Mouse (Mus musculus): ENCODE results near the gene Bahd1. TPM values are rescaled to one million over a fixed set of nuclear protein-coding genes. Genes with fewer than 3 reads are reported as not detected.
A peak's percentile ranks its signal among the peaks of the same experiment; 100 is the strongest.

Gene Bahd1
- total and polyA plus RNA-seq, 3 experiments, result 14.1 to 37.8 (median 32.1) TPM

DNA sequence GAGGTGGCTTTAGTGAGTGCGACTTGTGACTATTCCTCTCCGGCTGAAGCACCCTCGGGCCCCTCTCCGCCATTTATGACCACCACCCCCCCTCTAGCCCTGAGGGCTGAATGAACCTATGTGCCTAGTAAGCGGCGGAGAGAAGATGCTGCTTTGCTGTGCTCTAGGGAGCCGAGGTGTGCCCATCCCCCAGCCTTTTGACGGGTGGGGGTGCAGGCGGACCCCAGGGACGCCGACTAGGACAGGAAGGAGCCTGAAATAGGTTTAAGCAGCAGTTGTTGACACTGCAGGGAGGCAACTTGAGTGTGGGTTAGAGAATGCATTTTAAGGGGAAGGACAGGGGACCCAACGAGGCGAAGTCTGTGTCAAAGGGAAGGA, 3.3 kb upstream of the Bahd1 start:
- no peak for DNase-seq (ENCODE audit: extremely low read depth)
- H3K9me3 ChIP-seq (replicated peaks; ENCODE audit: low read length), result no peaks in the 10 kb centered on the region
- in situ Hi-C loops (cut with MboI; ENCODE audit: low pct_ligation_motif_present, low pct_unique_long_range_greater_than_20kb, low sequenced_read_pairs), result loop anchor here (10.0 to 25.0 kb wide), 4 partner anchors 78 to 410 kb away; partner anchors contain the start of gene Srp14
- 0 out of 2 replicates have a peak, but pooled peaks have one; percentile 3 for TF ChIP-seq HCFC1 (IDR thresholded peaks at IDR 0.05; ENCODE audit: low read depth, low read length)
- peak; percentile 81 for TF ChIP-seq CHD2 (IDR thresholded peaks at IDR 0.05; ENCODE audit: low read length)
- TF ChIP-seq KAT2A (IDR thresholded peaks at IDR 0.05; ENCODE audit: insufficient replicate concordance, low read length), result no peak
- no peak for TF ChIP-seq MEF2A (IDR thresholded peaks at IDR 0.05; ENCODE audit: borderline replicate concordance, low read depth, low read length)
- no peak for TF ChIP-seq PAX5 (IDR thresholded peaks at IDR 0.05; ENCODE audit: low read length)
- 0 out of 2 replicates have a peak, but pooled peaks have one; percentile 8 for TF ChIP-seq ELF1 (IDR thresholded peaks at IDR 0.05; ENCODE audit: low read depth, low read length)
- no peak for TF ChIP-seq SIN3A (IDR thresholded peaks at IDR 0.05; ENCODE audit: low read length)
- no peak for TF ChIP-seq NELFE (IDR thresholded peaks at IDR 0.05; ENCODE audit: low read depth, low read length)
- TF ChIP-seq BHLHE40 (IDR thresholded peaks at IDR 0.05; ENCODE audit: low read depth, low read length), result 0 out of 2 replicates have a peak, but pooled peaks have one; percentile 13
- no peak for TF ChIP-seq ETS1 (conservative IDR thresholded peaks at IDR 0.05; ENCODE audit: low read depth, low read length)
- TF ChIP-seq USF2 (conservative IDR thresholded peaks at IDR 0.05; ENCODE audit: low read depth, low read length), result no peak
- TF ChIP-seq ZKSCAN1 (IDR thresholded peaks at IDR 0.05; ENCODE audit: borderline replicate concordance, low read depth, low read length), result no peak
- TF ChIP-seq ZMIZ1 (IDR thresholded peaks at IDR 0.05; ENCODE audit: low read depth, low read length), result no peak
- TF ChIP-seq SMC3 (IDR thresholded peaks at IDR 0.05; ENCODE audit: low read depth, low read length), result no peak
- TF ChIP-seq RAD21 (IDR thresholded peaks at IDR 0.05; ENCODE audit: low read depth, low read length), result no peak
- TF ChIP-seq ZNF384 (IDR thresholded peaks at IDR 0.05; ENCODE audit: low read depth, low read length), result no peak
- H3K4me3 ChIP-seq (replicated peaks in 1 of 3; ENCODE audit: low read depth in 2 of 3, low read length in 2 of 3, poor library complexity in 1 of 3), result peak overlapping the region; percentile 50 to 71 (median 63)
- H3K79me2 ChIP-seq (replicated peaks; ENCODE audit: control insufficient read depth, extremely low read depth, insufficient read depth, poor library complexity, severe bottlenecking), result 0 out of 2 replicates have a peak, but pooled peaks cover 5% of the 10 kb centered on the region
- dilution Hi-C loops (cut with MboI; ENCODE audit: extremely low pct_ligation_motif_present, extremely low pct_unique_long_range_greater_than_20kb, low sequenced_read_pairs), result no loop called here
- H3K27ac ChIP-seq (ENCODE audit: insufficient read depth, low read depth), result peak overlapping the region; percentile 47
- peaks cover 8 to 40% of the 10 kb centered on the region in 2 experiments for H3K4me1 ChIP-seq (ENCODE audit: control insufficient read depth in 1 of 2, insufficient read depth in 2 of 2)
- no peaks in the 10 kb centered on the region for H3K36me3 ChIP-seq (replicated peaks in 1 of 2; ENCODE audit: control insufficient read depth in 1 of 2, insufficient read depth in 1 of 2, low read length in 1 of 2)
- peak overlapping the region; percentile 44 for H3K4me2 ChIP-seq (ENCODE audit: insufficient read depth, low read depth, poor library complexity, severe bottlenecking)
- peak overlapping the region; percentile 42 for H3K9ac ChIP-seq (ENCODE audit: insufficient read depth, low read depth)
- peaks cover 25% of the 10 kb centered on the region for H3K27me3 ChIP-seq (replicated peaks)

DNA sequence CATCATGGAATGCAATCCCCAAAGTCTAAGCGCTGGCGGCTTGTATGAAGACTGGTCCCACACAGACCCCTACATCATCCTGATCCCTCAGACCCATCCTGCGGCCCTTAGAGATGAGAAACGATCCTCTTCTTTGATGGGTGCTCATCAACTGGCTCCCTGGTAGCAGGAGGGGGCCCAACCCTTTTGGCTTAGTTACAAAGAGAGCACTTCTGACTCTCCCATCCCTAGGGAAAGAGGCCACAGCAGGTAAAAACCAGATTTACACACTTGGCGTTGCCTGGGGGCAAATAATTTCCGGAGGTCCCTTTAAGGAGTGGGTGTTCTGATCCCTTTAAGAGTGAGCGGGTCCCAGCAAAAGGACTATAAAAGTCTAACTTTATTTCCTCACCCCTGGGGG, 2.8 kb upstream of the Bahd1 start:
- Histone ChIP-seq H3K9ac (ENCODE audit: insufficient read depth, low read depth) (peak overlapping the region; percentile 42), H3K36me3 (replicated peaks in 1 of 2; ENCODE audit: control insufficient read depth in 1 of 2, insufficient read depth in 1 of 2, low read length in 1 of 2) (no peaks in the 10 kb centered on the region), H3K79me2 (replicated peaks; ENCODE audit: control insufficient read depth, extremely low read depth, insufficient read depth, poor library complexity, severe bottlenecking) (peaks cover 10% of the 10 kb centered on the region), H3K27ac (ENCODE audit: insufficient read depth, low read depth) (no peak overlapping the region), H3K4me1 (ENCODE audit: control insufficient read depth in 1 of 2, insufficient read depth in 2 of 2) (peaks cover 8 to 40% of the 10 kb centered on the region in 2 experiments), H3K27me3 (replicated peaks) (peaks cover 25% of the 10 kb centered on the region), H3K4me2 (ENCODE audit: insufficient read depth, low read depth, poor library complexity, severe bottlenecking) (peak overlapping the region; percentile 44), H3K9me3 (replicated peaks; ENCODE audit: low read length) (no peaks in the 10 kb centered on the region), H3K4me3 (replicated peaks in 1 of 3; ENCODE audit: low read depth in 2 of 3, low read length in 2 of 3, poor library complexity in 1 of 3) (peak overlapping the region; percentile 50 to 71 (median 63))
- in situ Hi-C loops (cut with MboI; ENCODE audit: low pct_ligation_motif_present, low pct_unique_long_range_greater_than_20kb, low sequenced_read_pairs), result loop anchor here (10.0 to 25.0 kb wide), 4 partner anchors 77 to 410 kb away; partner anchors contain the start of gene Srp14
- dilution Hi-C loops (cut with MboI; ENCODE audit: extremely low pct_ligation_motif_present, extremely low pct_unique_long_range_greater_than_20kb, low sequenced_read_pairs), result no loop called here
- no peak for TF ChIP-seq RAD21 (IDR thresholded peaks at IDR 0.05; ENCODE audit: low read depth, low read length)
- no peak for TF ChIP-seq MAX (IDR thresholded peaks at IDR 0.05; ENCODE audit: low read length)
- TF ChIP-seq MEF2A (IDR thresholded peaks at IDR 0.05; ENCODE audit: borderline replicate concordance, low read depth, low read length), result no peak
- TF ChIP-seq BHLHE40 (IDR thresholded peaks at IDR 0.05; ENCODE audit: low read depth, low read length), result no peak
- no peak for DNase-seq (ENCODE audit: extremely low read depth)
